Mouse (Mus musculus): ENCODE results near the gene Dpp4. TPM values are rescaled to one million over a fixed set of nuclear protein-coding genes. Genes with fewer than 3 reads are reported as not detected.

The Dpp4 gene
- total and polyA plus RNA-seq, 2 experiments = 31.0 to 122 TPM

DNA sequence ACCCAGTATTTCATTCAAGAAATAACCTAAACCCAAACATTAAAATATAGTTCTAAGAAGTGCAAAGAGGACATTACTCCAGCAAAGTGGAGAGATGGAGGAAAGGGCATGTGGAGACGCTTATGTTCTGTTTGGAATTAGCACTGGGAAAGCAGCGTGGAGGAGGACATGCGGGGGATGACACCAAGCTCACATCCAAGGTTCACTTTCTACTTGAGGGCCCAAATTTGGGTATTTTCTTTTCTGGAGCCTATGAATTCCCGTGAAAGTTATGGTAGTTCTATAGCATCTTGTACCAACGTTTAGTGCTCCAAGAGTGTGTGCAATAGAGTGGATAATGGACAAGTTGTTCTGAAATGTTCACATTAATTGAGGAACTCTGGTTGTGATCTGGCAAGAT, 105.1 kb downstream of the Dpp4 start:
- Histone ChIP-seq H3K4me1 (ENCODE audit: control insufficient read depth, insufficient read depth, low read length) (no peaks in the 10 kb centered on the region), H3K36me3 (ENCODE audit: control insufficient read depth, insufficient read depth, low read length) (no peaks in the 10 kb centered on the region), H3K9ac (ENCODE audit: low read depth, low read length) (no peak overlapping the region), H3K79me2 (ENCODE audit: control insufficient read depth, insufficient read depth, low read length) (no peaks in the 10 kb centered on the region), H3K4me3 (ENCODE audit: insufficient read depth, low read depth, low read length) (no peak overlapping the region), H3K27ac (replicated peaks; ENCODE audit: insufficient read depth, low read depth, low read length) (no peak overlapping the region), H3K27me3 (ENCODE audit: control insufficient read depth, insufficient read depth, low read length) (no peaks in the 10 kb centered on the region)
- no peak for DNase-seq (ENCODE audit: extremely low read depth, low read depth, low spot score)
- TF ChIP-seq POLR2A (IDR thresholded peaks at IDR 0.05; ENCODE audit: extremely low read depth, insufficient read depth, low read length) (no peak), CTCF (IDR thresholded peaks at IDR 0.05; ENCODE audit: low read depth, low read length) (no peak)
- 90% methylated on average over 5 of the region's 5 CpGs for WGBS

DNA sequence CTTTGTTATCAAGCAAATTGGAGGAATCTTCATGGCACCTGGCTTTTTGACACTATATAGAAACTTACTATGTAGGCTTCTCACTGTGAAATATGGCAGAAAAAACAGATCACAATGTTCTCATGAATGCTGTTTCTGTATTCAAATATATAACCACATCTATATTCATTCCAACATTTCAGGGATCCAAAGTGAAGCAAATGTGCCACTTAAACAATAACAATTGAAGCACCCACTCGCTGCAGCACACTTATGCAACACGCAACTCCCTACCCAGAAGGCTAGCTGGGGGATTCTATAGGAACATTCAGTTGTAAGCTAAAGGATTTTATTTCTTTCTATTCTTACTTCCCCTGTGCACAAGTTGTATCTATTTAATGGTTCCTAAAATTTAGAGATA, 110.3 kb downstream of the Dpp4 start:
- H3K4me3 ChIP-seq (ENCODE audit: insufficient read depth, low read depth, low read length) = no peak overlapping the region
- DNase-seq (ENCODE audit: extremely low read depth, low read depth, low spot score) = no peak
- H3K79me2 ChIP-seq (ENCODE audit: control insufficient read depth, insufficient read depth, low read length) = no peaks in the 10 kb centered on the region
- WGBS = 98% methylated on average over 2 of the region's 2 CpGs
- H3K4me1 ChIP-seq (ENCODE audit: control insufficient read depth, insufficient read depth, low read length) = no peaks in the 10 kb centered on the region
- no peak for TF ChIP-seq CTCF (IDR thresholded peaks at IDR 0.05; ENCODE audit: low read depth, low read length)
- TF ChIP-seq POLR2A (IDR thresholded peaks at IDR 0.05; ENCODE audit: extremely low read depth, insufficient read depth, low read length) = no peak
- H3K9ac ChIP-seq (ENCODE audit: low read depth, low read length) = no peak overlapping the region
- no peaks in the 10 kb centered on the region for H3K27me3 ChIP-seq (ENCODE audit: control insufficient read depth, insufficient read depth, low read length)
- H3K36me3 ChIP-seq (ENCODE audit: control insufficient read depth, insufficient read depth, low read length) = no peaks in the 10 kb centered on the region
- H3K27ac ChIP-seq (replicated peaks; ENCODE audit: insufficient read depth, low read depth, low read length) = no peak overlapping the region

DNA sequence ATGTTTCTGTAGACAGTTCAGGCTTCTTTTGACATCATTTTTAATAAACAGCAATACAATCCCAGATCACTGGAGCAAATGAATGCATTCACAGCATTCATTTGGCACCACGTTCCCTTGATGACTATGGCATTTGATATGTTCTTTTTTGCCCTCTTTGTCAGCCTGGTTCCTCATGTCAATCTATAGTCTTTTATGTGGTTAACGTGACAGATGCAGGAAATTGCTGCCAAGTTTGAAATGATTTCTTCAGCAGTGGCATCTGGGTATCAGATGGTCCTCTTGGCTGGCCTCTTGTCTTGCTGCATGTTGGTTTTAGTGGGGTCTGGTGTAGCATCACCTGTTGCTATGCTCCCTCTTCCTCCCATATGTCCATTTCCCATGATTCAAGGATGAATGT, 118.2 kb downstream of the Dpp4 start:
- no peak for DNase-seq (ENCODE audit: extremely low read depth, low read depth, low spot score)
- H3K27me3 ChIP-seq (ENCODE audit: control insufficient read depth, insufficient read depth, low read length) = no peaks in the 10 kb centered on the region
- no peaks in the 10 kb centered on the region for H3K79me2 ChIP-seq (ENCODE audit: control insufficient read depth, insufficient read depth, low read length)
- 70% methylated on average over 2 of the region's 2 CpGs for WGBS
- H3K27ac ChIP-seq (replicated peaks; ENCODE audit: insufficient read depth, low read depth, low read length) = no peak overlapping the region
- H3K4me3 ChIP-seq (ENCODE audit: insufficient read depth, low read depth, low read length) = no peak overlapping the region
- H3K36me3 ChIP-seq (ENCODE audit: control insufficient read depth, insufficient read depth, low read length) = no peaks in the 10 kb centered on the region
- H3K9ac ChIP-seq (ENCODE audit: low read depth, low read length) = no peak overlapping the region
- TF ChIP-seq CTCF (IDR thresholded peaks at IDR 0.05; ENCODE audit: low read depth, low read length) (no peak), POLR2A (IDR thresholded peaks at IDR 0.05; ENCODE audit: extremely low read depth, insufficient read depth, low read length) (no peak)
- no peaks in the 10 kb centered on the region for H3K4me1 ChIP-seq (ENCODE audit: control insufficient read depth, insufficient read depth, low read length)

DNA sequence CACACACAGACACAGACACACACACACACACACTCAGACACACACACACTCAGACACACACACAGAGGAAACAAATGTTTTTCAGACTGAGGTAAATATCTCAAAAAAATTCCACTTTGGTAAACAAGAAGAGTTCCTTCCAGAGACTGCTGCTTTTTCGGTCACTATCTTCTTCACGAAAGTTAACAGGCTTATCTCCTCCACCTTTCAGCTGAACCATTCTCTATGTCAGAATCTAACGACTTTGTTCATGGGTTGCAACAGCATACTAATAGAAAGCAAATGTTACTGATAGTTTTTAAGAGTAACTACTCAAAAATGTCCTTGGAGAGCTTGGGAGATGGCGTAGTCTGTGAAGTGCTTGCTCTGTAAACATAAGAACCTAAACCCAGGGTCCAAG, 124.5 kb downstream of the Dpp4 start:
- WGBS = 35% methylated on average over 4 of the region's 4 CpGs
- H3K4me1 ChIP-seq (ENCODE audit: control insufficient read depth, insufficient read depth, low read length) = no peaks in the 10 kb centered on the region

DNA sequence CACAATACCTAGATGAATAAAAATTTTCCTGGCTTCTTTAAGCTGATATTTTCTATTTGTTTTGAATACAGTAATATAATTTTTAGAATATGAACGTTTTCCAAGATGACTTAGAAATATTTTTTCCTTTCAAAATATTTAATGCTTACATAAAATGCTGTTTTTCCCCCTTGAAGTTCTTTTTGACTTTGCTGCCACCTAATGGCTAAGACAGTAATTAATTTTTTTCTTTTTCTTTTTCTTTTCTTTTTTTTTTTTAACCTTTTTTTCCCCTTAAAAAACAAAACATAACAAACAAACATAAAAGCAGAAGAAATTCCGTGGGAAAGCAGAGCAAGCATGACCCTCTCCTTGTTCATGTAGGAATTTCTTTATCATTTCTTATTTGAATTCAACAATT, 126.2 kb downstream of the Dpp4 start:
- H3K9ac ChIP-seq (ENCODE audit: low read depth, low read length) = no peak overlapping the region
- no peaks in the 10 kb centered on the region for H3K27me3 ChIP-seq (ENCODE audit: control insufficient read depth, insufficient read depth, low read length)
- no peak for DNase-seq (ENCODE audit: extremely low read depth, low read depth, low spot score)
- no peak overlapping the region for H3K27ac ChIP-seq (replicated peaks; ENCODE audit: insufficient read depth, low read depth, low read length)
- H3K36me3 ChIP-seq (ENCODE audit: control insufficient read depth, insufficient read depth, low read length) = no peaks in the 10 kb centered on the region
- TF ChIP-seq CTCF (IDR thresholded peaks at IDR 0.05; ENCODE audit: low read depth, low read length) (no peak), POLR2A (IDR thresholded peaks at IDR 0.05; ENCODE audit: extremely low read depth, insufficient read depth, low read length) (no peak)
- H3K4me3 ChIP-seq (ENCODE audit: insufficient read depth, low read depth, low read length) = no peak overlapping the region
- H3K79me2 ChIP-seq (ENCODE audit: control insufficient read depth, insufficient read depth, low read length) = no peaks in the 10 kb centered on the region
- 2% methylated on average over 2 of the region's 2 CpGs for WGBS
- H3K4me1 ChIP-seq (ENCODE audit: control insufficient read depth, insufficient read depth, low read length) = no peaks in the 10 kb centered on the region

More for the DNA sequence above, 124.5 kb downstream of the Dpp4 start:
- no peak for DNase-seq (ENCODE audit: extremely low read depth, low read depth, low spot score)
- no peak overlapping the region for H3K27ac ChIP-seq (replicated peaks; ENCODE audit: insufficient read depth, low read depth, low read length)
- H3K9ac ChIP-seq (ENCODE audit: low read depth, low read length) = no peak overlapping the region
- no peak for TF ChIP-seq POLR2A (IDR thresholded peaks at IDR 0.05; ENCODE audit: extremely low read depth, insufficient read depth, low read length)
- no peak for TF ChIP-seq CTCF (IDR thresholded peaks at IDR 0.05; ENCODE audit: low read depth, low read length)
- H3K4me3 ChIP-seq (ENCODE audit: insufficient read depth, low read depth, low read length) = no peak overlapping the region
- H3K27me3 ChIP-seq (ENCODE audit: control insufficient read depth, insufficient read depth, low read length) = no peaks in the 10 kb centered on the region
- no peaks in the 10 kb centered on the region for H3K36me3 ChIP-seq (ENCODE audit: control insufficient read depth, insufficient read depth, low read length)
- no peaks in the 10 kb centered on the region for H3K79me2 ChIP-seq (ENCODE audit: control insufficient read depth, insufficient read depth, low read length)

DNA sequence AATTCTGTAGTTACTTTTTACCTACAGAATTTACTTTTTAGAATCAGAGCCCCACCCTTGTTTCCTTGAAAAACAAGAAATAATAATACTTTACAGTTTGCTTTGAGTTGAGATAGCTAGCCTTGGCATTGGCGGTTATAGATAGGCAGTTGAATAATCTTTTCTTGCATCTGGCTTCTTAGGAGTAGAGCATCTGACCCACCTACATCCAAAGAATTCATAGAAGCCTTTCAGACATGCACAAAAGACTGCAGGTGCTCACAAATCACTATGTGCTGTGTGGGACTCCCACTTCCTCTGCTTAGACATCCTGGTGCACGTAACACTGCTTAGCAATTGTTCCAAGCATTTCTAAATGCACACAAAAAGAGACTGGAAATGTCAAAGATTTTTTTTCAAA, 127.0 kb downstream of the Dpp4 start:
- Histone ChIP-seq H3K36me3 (ENCODE audit: control insufficient read depth, insufficient read depth, low read length) (no peaks in the 10 kb centered on the region), H3K27ac (replicated peaks; ENCODE audit: insufficient read depth, low read depth, low read length) (no peak overlapping the region), H3K79me2 (ENCODE audit: control insufficient read depth, insufficient read depth, low read length) (no peaks in the 10 kb centered on the region), H3K27me3 (ENCODE audit: control insufficient read depth, insufficient read depth, low read length) (no peaks in the 10 kb centered on the region), H3K9ac (ENCODE audit: low read depth, low read length) (no peak overlapping the region), H3K4me3 (ENCODE audit: insufficient read depth, low read depth, low read length) (no peak overlapping the region), H3K4me1 (ENCODE audit: control insufficient read depth, insufficient read depth, low read length) (no peaks in the 10 kb centered on the region)
- no peak for DNase-seq (ENCODE audit: extremely low read depth, low read depth, low spot score)
- 94% methylated on average over 2 of the region's 2 CpGs for WGBS
- no peak for TF ChIP-seq CTCF (IDR thresholded peaks at IDR 0.05; ENCODE audit: low read depth, low read length)
- no peak for TF ChIP-seq POLR2A (IDR thresholded peaks at IDR 0.05; ENCODE audit: extremely low read depth, insufficient read depth, low read length)

Other genes starting within 250 kb of the Dpp4 start
- not detected in 2 replicates for gene Gcg, start 71.4 kb upstream of the Dpp4 start, total RNA-seq (2014; rRNA removed)
- not detected in 2 replicates for gene Gcg, start 71.4 kb upstream of the Dpp4 start, polyA plus RNA-seq (2012; rRNA removed)
- gene Fap, start 161.8 kb upstream of the Dpp4 start, total RNA-seq (2014; rRNA removed) = 0.40 and 0.74 TPM in 2 replicates
- 0.09 and 0.20 TPM in 2 replicates for gene Fap, start 161.8 kb upstream of the Dpp4 start, polyA plus RNA-seq (2012; rRNA removed)
- 21.0 and 27.9 TPM in 2 replicates for gene Ifih1, start 234.0 kb upstream of the Dpp4 start, total RNA-seq (2014; rRNA removed)
- gene Ifih1, start 234.0 kb upstream of the Dpp4 start, polyA plus RNA-seq (2012; rRNA removed) = 6.0 and 7.4 TPM in 2 replicates

All from liver, adult 2 months (tissue).